ENCODE assay signal across 14 mouse cellular contexts in the genomic region with DNA sequence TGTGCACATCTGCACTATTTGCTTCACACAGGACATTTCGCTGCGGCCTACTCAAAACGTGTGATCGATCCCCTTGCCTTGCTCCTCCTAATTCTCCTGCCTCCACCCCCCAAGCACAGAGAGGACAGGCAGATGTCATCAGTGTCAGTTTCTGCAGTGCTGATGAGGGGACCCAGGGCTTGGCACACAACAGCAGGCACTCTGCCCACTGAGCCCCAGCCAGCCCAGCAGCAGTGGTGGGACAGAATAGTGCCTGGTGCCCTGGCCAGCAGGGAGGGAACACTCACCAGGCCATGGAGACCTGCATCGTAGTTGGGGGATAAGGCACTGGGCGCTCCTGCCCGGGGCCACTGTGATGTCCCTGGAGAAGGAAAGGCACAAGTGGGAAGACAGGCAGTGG.
"Had no signal": no experiment of that assay in that cellular context is flagged by ENCODE, and none has a peak within 500 bp of the region (broad histone marks: within the 10 kb centered on the region; RNA-seq: fewer than 3 reads in every experiment).

No protein-coding gene starts in this region.

- H3K27ac ChIP-seq: kidney, postnatal 0 days; limb, embryonic 12.5 days; neural tube, embryonic 13.5 days; stomach, embryonic 15.5 days had no signal

- H3K4me3 ChIP-seq: limb, embryonic 12.5 days; neural tube, embryonic 13.5 days; stomach, embryonic 15.5 days had no signal

- H3K27me3 ChIP-seq: limb, embryonic 12.5 days; neural tube, embryonic 13.5 days; stomach, embryonic 15.5 days had no signal

- H3K9me3 ChIP-seq: limb, embryonic 12.5 days; neural tube, embryonic 13.5 days; stomach, embryonic 15.5 days had no signal

- DNase-seq: kidney, adult 11 months; kidney, adult 9 months; kidney, postnatal 36 days; lung, adult 18-20 months; retina, postnatal 1 day; right cerebral cortex, postnatal 14 days; thymus, adult 2 months; thymus, postnatal 25 days had no signal

- H3K9ac ChIP-seq: limb, embryonic 12.5 days; neural tube, embryonic 13.5 days; stomach, embryonic 15.5 days had no signal

- H3K4me2 ChIP-seq: limb, embryonic 12.5 days; midbrain, embryonic 11.5 days; neural tube, embryonic 13.5 days; stomach, embryonic 15.5 days had no signal

- ATAC-seq: midbrain, embryonic 16.5 days had no signal
